Mouse (Mus musculus): ENCODE results near the gene Zfp324. TPM values are rescaled to one million over a fixed set of nuclear protein-coding genes. Genes with fewer than 3 reads are reported as not detected.
"Not testable (repeated sequence)": the region's sequence is repeated elsewhere in the genome, so short reads cannot be mapped to it uniquely, and the experiment has no call there.

Gene Zfp324
- polyA plus RNA-seq (2016; fragmentation: Nextera tagmentation; extraction: Ambion mirVana) = 11.6 and 12.1 TPM in 2 replicates

- H3K36me3 ChIP-seq = peaks cover 21% of the 10 kb centered on the region
- H3K27me3 ChIP-seq (replicated peaks) = no peaks in the 10 kb centered on the region
- peak; percentile 92 for ATAC-seq (ENCODE audit: low FRiP score, low read depth)
- WGBS = under 1% methylated on average over 23 of the region's 23 CpGs
- H3K9me3 ChIP-seq = no peaks in the 10 kb centered on the region
- peak within 1 kb of the TSS; percentile 81 for H3K27ac ChIP-seq
- H3K4me3 ChIP-seq = peak within 1 kb of the TSS; percentile 89
- peak within 1 kb of the TSS; percentile 88 for H3K9ac ChIP-seq
- peak within 1 kb of the TSS; percentile 96 for H3K4me2 ChIP-seq (replicated peaks)
- peaks cover 19% of the 10 kb centered on the region for H3K4me1 ChIP-seq
These were observed at the start of gene Zfp324 for GRCm38 (mm10) chr7:12965678-12966091. Gene Zfp324, plus strand, starts transcription at chr7:12965838.

GRCm38 (mm10) chr7:12920495-12920894 lies 45.1 kb upstream of the Zfp324 start:
- WGBS = 88% methylated on average over 7 of the region's 8 CpGs

GRCm38 (mm10) chr7:12921318-12921704 lies 44.3 kb upstream of the Zfp324 start:
- 0% methylated on average over 3 of the region's 3 CpGs for WGBS
- peak; percentile 19; the same call in 1 of the 2 replicates for ATAC-seq (ENCODE audit: low FRiP score, low read depth)
- peak overlapping the region; percentile 75 for H3K27ac ChIP-seq

More at GRCm38 (mm10) chr7:12920495-12920894, 45.1 kb upstream of the Zfp324 start:
- H3K9me3 ChIP-seq; H3K9ac ChIP-seq; H3K27me3 ChIP-seq (replicated peaks); ATAC-seq (ENCODE audit: low FRiP score, low read depth); H3K27ac ChIP-seq; H3K4me3 ChIP-seq: not testable (repeated sequence)
- Histone ChIP-seq H3K4me2 (replicated peaks) (peak overlapping the region; percentile 82; the same call in 1 of the 2 replicates), H3K4me1 (peaks cover 11% of the 10 kb centered on the region), H3K36me3 (peaks cover 23% of the 10 kb centered on the region)

DNA sequence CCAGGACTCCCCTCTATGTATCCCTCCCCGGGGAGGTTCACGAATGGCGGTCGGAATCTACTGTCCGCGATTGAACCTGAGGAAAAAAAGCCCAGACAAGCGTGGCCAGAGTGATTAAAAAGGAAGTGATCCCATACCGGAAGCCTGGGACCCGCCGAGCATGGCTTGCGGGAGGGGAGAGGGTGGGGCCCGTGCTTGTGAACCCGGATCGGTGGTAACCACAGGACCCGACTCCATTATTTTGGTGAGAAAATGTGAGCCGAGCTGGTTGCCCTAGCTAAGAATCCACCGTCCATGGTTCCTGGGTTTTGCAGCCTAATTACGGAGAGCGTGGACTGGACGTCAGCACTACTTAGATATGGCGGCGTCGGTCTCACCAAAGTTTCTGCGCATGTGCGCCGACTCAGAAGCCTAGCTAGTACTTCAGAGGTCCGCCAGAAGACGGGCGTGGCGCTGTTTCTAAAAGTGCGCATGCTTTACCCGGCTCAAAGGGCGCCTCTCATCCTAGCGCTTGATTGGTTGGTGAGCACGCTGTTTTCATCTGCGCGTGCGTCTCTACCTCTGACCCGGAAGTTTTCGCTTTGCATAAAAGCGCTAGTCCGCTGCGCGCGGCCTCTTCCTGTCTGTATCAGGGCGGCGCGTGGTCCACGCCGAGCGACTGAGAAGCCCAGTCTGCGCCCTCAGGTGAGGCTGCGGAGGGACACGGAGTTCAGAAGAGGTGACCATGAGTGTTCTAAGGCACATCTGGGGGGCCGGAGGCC lies 43.8 kb upstream of the Zfp324 start, which contains the start of gene Rps5:
Gene Rps5, plus strand, starts transcription at position 586 of the 761 bp plus-strand sequence.
- H3K9me3 ChIP-seq = no peaks in the 10 kb centered on the region
- under 1% methylated on average over 55 of the region's 55 CpGs for WGBS
- H3K27me3 ChIP-seq (replicated peaks) = peaks cover 11% of the 10 kb centered on the region
- peaks cover 11% of the 10 kb centered on the region for H3K4me1 ChIP-seq
- peak within 1 kb of the TSS; percentile 86 for H3K4me3 ChIP-seq
- peak within 1 kb of the TSS; percentile 75 for H3K27ac ChIP-seq
- H3K4me2 ChIP-seq (replicated peaks) = peak within 1 kb of the TSS; percentile 93
- peak; percentile 98 for ATAC-seq (ENCODE audit: low FRiP score, low read depth)
- H3K9ac ChIP-seq = peak within 1 kb of the TSS; percentile 77
- peaks cover 37% of the 10 kb centered on the region for H3K36me3 ChIP-seq

More at GRCm38 (mm10) chr7:12921318-12921704, 44.3 kb upstream of the Zfp324 start:
- H3K4me3 ChIP-seq = peak overlapping the region; percentile 86
- peaks cover 11% of the 10 kb centered on the region for H3K4me1 ChIP-seq
- peak overlapping the region; percentile 71 for H3K9ac ChIP-seq
- H3K4me2 ChIP-seq (replicated peaks) = peak overlapping the region; percentile 82
- peaks cover 5% of the 10 kb centered on the region for H3K27me3 ChIP-seq (replicated peaks)
- no peaks in the 10 kb centered on the region for H3K9me3 ChIP-seq
- peaks cover 31% of the 10 kb centered on the region for H3K36me3 ChIP-seq

DNA sequence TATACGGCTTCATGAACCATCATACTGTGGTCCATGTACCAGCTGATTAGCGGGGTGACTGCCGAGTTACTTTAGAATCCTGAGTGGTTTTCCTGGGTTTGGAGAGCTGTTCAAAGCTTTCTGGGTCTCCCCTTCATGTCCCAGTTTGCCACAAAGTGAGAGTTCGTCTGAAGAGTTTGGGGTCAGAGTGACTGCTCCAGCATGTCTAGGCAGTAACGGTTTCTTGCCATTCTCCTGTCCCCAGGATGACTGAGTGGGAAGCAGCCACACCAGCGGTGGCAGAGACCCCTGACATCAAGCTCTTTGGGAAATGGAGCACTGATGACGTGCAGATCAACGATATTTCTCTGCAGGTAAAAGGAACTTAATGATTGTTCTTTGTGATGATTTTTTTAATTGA lies 42.9 kb upstream of the Zfp324 start:
- H3K9ac ChIP-seq = peak overlapping the region; percentile 77
- H3K4me1 ChIP-seq = peaks cover 13% of the 10 kb centered on the region
- H3K27ac ChIP-seq = no peak overlapping the region
- peaks cover 19% of the 10 kb centered on the region for H3K27me3 ChIP-seq (replicated peaks)
- H3K36me3 ChIP-seq = peaks cover 42% of the 10 kb centered on the region
- H3K4me2 ChIP-seq (replicated peaks) = peak overlapping the region; percentile 93
- 3% methylated on average over 8 of the region's 8 CpGs for WGBS
- ATAC-seq (ENCODE audit: low FRiP score, low read depth) = no peak
- H3K4me3 ChIP-seq = peak overlapping the region; percentile 86
- no peaks in the 10 kb centered on the region for H3K9me3 ChIP-seq

DNA sequence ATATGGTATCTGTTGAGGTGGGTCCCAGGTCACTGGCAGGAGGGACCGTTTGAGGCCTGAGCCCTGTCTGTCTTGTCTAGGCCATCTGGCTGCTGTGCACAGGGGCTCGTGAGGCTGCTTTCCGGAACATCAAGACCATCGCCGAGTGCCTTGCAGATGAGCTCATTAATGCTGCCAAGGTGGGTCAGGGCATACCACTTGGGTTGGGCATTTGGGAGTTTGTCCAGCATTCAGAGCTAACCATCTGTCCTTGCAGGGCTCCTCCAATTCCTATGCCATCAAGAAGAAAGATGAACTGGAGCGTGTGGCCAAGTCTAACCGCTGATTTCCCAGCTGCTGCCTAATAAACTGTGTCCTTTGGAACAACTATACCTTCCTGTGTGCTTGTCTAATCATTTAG lies 39.3 kb upstream of the Zfp324 start:
- Histone ChIP-seq H3K9ac (no peak overlapping the region), H3K4me3 (no peak overlapping the region), H3K4me1 (peaks cover 19% of the 10 kb centered on the region), H3K27ac (no peak overlapping the region), H3K4me2 (replicated peaks) (no peak overlapping the region), H3K27me3 (replicated peaks) (peaks cover 30% of the 10 kb centered on the region), H3K36me3 (peaks cover 50% of the 10 kb centered on the region), H3K9me3 (no peaks in the 10 kb centered on the region)
- no peak for ATAC-seq (ENCODE audit: low FRiP score, low read depth)
- 88% methylated on average over 7 of the region's 7 CpGs for WGBS

DNA sequence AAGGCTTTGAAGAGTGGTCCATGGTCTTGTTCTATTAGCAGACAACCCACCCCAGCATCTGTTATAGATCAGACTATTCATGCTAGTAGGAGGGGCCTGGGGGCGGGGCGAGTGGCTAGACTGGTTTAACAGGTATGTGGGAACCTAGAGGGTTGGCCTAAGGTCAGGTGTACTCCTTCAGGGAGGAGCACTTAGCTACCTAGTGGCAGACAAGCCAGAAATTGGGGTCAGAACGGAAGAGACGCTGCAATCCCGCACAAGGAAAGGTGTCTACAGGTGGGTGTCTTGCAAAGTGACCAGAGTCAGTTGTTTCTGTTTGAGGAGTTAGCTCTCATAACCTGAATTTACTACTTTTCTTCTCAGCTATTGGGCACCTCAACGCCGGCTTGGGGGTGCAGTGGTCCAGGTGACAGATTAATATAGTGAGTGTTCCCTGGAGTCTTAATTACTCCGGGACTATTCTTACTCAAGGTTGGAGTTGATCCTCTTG lies 38.4 kb upstream of the Zfp324 start, which contains the start of gene Rnf225:
Gene Rnf225, plus strand, starts transcription at position 226 of the 490 bp plus-strand sequence.
- H3K9me3 ChIP-seq = no peaks in the 10 kb centered on the region
- H3K9ac ChIP-seq = peak within 1 kb of the TSS; percentile 44
- no peak within 1 kb of the TSS for H3K27ac ChIP-seq
- WGBS = 25% methylated on average over 8 of the region's 8 CpGs
- H3K27me3 ChIP-seq (replicated peaks) = peaks cover 30% of the 10 kb centered on the region
- H3K4me1 ChIP-seq = peaks cover 19% of the 10 kb centered on the region
- peaks cover 50% of the 10 kb centered on the region for H3K36me3 ChIP-seq
- peak within 1 kb of the TSS; percentile 57 for H3K4me2 ChIP-seq (replicated peaks)
- ATAC-seq (ENCODE audit: low FRiP score, low read depth) = no peak
- peak within 1 kb of the TSS; percentile 27; the same call in 1 of the 2 replicates for H3K4me3 ChIP-seq

DNA sequence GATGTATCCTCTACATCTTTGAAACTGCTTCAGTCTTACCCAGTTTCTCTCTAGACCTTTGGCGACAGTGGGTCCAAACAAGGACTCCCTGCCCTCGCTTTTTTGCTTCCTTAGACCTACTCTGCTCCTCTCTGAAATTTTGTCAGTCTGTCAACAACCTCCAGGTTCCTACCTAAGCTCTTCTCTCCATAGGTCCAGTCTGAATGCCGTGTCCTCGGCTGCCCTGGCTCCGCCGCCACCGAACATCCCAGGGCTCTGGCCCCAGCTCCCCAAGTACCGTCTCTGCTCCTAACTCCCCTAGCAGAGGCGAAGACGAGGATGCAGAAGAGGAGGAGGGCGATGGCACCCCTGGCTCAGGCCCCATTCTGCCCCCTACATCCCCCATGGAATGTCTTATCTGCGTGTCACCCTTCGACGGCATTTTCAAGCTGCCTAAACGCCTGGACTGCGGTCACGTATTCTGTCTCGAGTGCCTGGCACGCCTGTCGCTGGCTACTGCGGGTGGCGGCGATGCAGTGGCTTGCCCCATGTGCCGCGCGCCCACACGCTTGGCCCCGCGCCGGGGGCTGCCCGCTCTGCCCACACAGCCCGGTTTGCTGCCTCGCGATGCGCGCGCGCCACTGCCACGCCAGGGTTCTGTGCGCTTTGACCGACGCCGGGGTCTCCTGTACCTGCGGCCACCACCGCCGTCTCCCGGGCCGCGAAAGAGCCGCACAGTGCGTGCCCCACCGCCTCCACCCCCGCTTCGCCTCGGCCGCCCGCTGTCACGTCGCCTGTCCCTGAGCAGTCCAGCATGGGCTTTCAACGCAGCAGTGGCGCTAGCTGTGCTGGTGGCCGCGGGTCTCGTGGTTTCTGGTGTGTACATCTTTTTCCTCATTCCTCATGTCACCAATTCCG lies 37.7 kb upstream of the Zfp324 start:
- no peaks in the 10 kb centered on the region for H3K9me3 ChIP-seq
- WGBS = 4% methylated on average over 65 of the region's 65 CpGs
- peaks cover 16% of the 10 kb centered on the region for H3K4me1 ChIP-seq
- H3K9ac ChIP-seq = peak overlapping the region; percentile 44
- peaks cover 30% of the 10 kb centered on the region for H3K27me3 ChIP-seq (replicated peaks)
- peak; percentile 56 for ATAC-seq (ENCODE audit: low FRiP score, low read depth)
- H3K36me3 ChIP-seq = peaks cover 50% of the 10 kb centered on the region
- peak overlapping the region; percentile 57 for H3K4me2 ChIP-seq (replicated peaks)
- H3K4me3 ChIP-seq = peak overlapping the region; percentile 27; the same call in 1 of the 2 replicates
- no peak overlapping the region for H3K27ac ChIP-seq

DNA sequence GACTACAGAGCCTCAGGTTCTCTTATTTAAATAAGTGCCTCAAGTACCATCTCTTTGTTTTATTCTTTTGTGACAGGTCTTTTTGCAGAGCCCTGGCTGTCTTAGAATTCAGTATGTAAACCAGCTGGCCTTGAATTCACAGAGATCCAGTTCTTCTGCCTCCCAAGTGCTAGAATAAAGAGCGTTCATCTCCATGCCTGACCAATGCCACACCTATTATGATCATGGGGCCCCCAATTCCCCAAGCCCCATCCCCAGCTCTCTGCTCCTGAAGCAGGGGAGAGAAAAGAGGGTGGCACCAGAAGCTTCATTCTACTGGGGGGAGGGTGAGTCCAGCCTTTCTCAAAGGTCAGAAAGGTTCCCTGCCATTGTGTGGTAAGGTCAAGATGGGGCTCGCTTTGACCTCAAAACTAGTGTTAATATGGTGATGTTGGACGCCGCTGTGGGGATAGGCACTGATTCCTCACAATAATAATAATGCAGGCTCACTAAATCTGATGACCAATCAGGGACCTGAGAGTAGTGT lies 32.0 kb upstream of the Zfp324 start:
- no peak overlapping the region for H3K4me2 ChIP-seq (replicated peaks)
- H3K27ac ChIP-seq = no peak overlapping the region
- H3K4me3 ChIP-seq = no peak overlapping the region
- ATAC-seq (ENCODE audit: low FRiP score, low read depth) = no peak
- 74% methylated on average over 4 of the region's 4 CpGs for WGBS
- no peaks in the 10 kb centered on the region for H3K9me3 ChIP-seq
- H3K9ac ChIP-seq = no peak overlapping the region
- H3K4me1 ChIP-seq = no peaks in the 10 kb centered on the region
- H3K27me3 ChIP-seq (replicated peaks) = peaks cover 1% of the 10 kb centered on the region; the same call in 1 of the 2 replicates
- 0 out of 2 replicates have a peak, but pooled peaks cover 8% of the 10 kb centered on the region for H3K36me3 ChIP-seq

- H3K4me2 ChIP-seq (replicated peaks) = no peak overlapping the region
- no peaks in the 10 kb centered on the region for H3K27me3 ChIP-seq (replicated peaks)
- no peak overlapping the region for H3K27ac ChIP-seq
- no peak for ATAC-seq (ENCODE audit: low FRiP score, low read depth)
- no peak overlapping the region for H3K9ac ChIP-seq
- no peaks in the 10 kb centered on the region for H3K9me3 ChIP-seq
- 83% methylated on average over 3 of the region's 3 CpGs for WGBS
- H3K36me3 ChIP-seq = 0 out of 2 replicates have a peak, but pooled peaks cover 3% of the 10 kb centered on the region
- H3K4me1 ChIP-seq = no peaks in the 10 kb centered on the region
- no peak overlapping the region for H3K4me3 ChIP-seq
These were observed 30.8 kb upstream of the Zfp324 start for GRCm38 (mm10) chr7:12934808-12935207.

GRCm38 (mm10) chr7:12937254-12937803 lies 28.3 kb upstream of the Zfp324 start:
- not testable (repeated sequence) for H3K4me3 ChIP-seq; H3K9me3 ChIP-seq; H3K4me2 ChIP-seq (replicated peaks); H3K4me1 ChIP-seq; H3K9ac ChIP-seq; H3K36me3 ChIP-seq; H3K27me3 ChIP-seq (replicated peaks); ATAC-seq (ENCODE audit: low FRiP score, low read depth); H3K27ac ChIP-seq
- 86% methylated on average over 4 of the region's 4 CpGs for WGBS

All from neural tube, embryonic 12.5 days (tissue).